Mouse (Mus musculus) mouse trophoblast stem cell (cell line): ENCODE data around the gene Pbx4.

ENCODE experiments used
- in situ Hi-C, 2 experiments: fragments of 300-500 bp; cut with MseI, MboI; formaldehyde crosslinking; loops; 2 replicates in 1 of 2; 3 replicates in 1 of 2; pipeline ENCODE4 v1.15.1; 2025

Pbx4 gene

DNA sequence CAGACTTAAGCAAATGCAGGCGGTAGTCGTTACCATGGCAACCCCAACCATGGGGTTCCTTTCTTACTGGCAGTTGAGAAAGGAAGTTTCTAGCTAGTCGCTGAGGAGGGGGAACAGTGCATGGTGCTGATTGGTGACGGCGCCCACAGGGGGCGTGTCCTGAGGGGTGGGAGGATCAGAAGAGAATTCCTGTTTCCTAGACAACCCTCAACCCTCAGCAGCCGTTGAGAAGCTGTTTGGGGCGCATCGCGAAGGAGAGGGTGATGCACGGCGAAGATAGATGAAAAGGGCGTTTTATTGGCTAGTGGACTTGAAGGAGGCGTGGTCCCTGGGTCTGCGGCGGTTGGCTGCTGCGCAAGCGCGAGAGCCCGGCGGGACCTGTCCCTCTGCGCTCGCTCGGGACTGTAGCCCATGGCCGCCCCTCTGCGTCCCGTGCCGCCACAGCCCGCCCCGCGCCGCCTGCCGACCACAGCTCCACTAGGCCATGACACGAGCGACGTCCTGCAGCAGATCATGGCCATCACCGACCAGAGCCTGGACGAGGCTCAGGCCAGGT is at the start of gene Pbx4:
Gene Pbx4 (plus strand): TSS at position 194 of the 556 bp plus-strand sequence.
- in situ Hi-C loops: no loop called here

- in situ Hi-C loops: no loop called here
These were observed 43.2 kb upstream of the Pbx4 start for GRCm38 (mm10) chr8:69789105-69789504.

DNA sequence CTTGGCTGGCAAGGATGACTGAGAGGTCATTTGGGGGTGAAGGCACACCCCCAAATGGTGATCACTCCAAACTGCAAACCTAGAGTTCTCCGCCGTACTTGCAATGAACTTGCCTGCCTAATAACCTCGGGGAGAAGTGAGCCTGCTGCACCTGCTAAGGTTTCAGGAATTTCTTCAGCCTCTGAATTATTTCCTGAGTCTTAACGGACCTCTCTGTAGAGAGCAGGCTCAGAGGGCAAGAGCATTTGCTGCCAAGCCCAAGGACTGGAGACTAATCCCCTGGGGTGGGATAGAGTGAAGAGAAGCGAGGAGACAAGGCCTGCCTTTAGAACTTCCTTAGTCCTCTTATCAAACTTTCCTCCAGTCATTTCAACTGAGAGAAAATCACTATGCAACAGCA is 42.6 kb upstream of the Pbx4 start:
- in situ Hi-C loops: no loop called here

DNA sequence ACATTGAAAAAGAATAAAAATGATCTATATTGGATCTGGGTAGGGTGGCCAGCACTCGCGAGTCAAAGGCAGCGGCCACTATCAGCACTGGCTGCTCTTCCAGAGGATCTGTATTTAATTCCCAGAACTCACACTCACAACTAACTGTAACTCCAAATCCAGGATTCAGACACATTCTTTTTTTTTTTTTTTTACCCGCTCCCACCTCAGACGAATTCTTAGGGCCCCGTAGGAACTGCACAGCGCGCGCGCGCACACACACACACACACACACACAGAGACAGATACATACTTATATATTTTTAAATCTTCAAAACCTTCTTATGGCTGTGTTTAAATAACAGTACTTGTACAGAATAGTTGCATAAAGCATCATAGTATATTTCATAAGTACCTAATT is 41.9 kb upstream of the Pbx4 start:
- in situ Hi-C loops: no loop called here

DNA sequence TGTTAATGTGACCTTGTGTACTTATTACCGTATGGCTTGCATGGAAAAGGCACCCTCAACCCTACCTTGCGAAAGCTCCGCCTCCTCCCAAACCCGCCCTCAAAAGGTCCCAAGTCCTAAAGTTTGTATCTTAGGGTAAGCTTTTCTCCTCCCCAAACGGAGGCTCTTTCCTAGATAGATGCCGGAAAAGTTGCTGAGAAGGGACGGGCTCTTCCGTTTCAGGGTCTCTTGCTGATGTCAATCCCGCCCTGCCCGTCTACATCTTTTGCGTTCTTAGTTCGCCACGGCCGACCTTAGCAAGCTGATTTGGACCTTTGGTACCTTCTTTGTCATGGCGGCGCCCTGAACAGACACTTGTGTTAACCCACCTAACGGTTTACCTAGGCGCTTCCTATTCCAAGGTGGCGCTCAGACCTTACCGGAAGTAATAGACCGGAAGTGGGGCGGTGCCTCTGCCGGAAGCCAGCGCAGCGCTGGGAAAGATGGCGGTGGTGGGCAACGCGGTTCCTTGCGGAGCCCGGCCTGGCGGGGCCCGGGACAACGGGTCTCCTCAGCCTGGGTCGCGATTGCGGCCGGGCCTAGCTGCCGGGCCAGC is 41.4 kb upstream of the Pbx4 start, which contains the start of the genes Atp13a1 and Zfp866:
Gene Atp13a1 (plus strand): TSS at position 391 of the 595 bp plus-strand sequence.
Gene Zfp866 (minus strand): TSS at position 406 of the 595 bp plus-strand sequence.
- in situ Hi-C loops: no loop called here

- in situ Hi-C loops: no loop called here
These were observed 40.7 kb upstream of the Pbx4 start for GRCm38 (mm10) chr8:69791415-69792068.

DNA sequence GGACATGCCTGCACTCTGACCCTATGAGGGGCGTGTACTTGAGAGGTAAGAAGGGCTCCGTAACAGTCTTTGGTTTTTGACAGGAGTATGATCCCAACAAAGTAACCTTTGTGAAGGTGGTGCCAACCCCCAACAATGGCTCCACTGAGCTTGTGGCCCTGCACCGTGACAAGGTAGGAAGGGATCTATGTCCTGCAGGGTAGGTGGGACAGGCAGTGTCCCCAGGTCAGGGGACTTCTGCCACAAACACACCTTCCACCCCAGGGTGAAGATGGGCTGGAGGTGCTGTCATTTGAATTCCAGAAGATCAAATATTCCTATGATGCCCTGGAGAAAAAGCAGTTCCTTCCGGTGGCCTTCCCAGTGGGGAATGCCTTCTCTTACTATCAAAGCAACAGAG is 38.6 kb upstream of the Pbx4 start:
- in situ Hi-C loops: no loop called here

DNA sequence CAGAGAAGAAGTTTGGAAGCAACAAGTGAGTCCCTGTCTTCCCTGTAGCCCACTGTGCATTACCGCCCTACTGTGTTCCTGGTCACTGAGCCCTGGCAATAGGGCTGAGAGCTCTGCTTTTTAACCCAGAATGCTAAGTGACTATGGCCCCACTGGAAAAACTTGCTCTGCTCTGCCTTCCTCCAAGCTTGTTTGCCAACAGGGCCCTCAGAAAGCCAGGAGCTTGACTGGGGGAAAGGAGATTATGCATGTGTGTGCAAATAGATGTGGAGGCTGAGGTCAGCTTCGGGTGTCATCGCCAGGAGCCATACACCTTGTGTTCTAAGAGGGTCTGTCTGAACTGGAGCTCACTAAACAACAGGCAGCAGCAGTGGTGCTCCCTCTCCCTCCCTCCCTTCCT is 38.2 kb upstream of the Pbx4 start:
- in situ Hi-C loops: no loop called here

DNA sequence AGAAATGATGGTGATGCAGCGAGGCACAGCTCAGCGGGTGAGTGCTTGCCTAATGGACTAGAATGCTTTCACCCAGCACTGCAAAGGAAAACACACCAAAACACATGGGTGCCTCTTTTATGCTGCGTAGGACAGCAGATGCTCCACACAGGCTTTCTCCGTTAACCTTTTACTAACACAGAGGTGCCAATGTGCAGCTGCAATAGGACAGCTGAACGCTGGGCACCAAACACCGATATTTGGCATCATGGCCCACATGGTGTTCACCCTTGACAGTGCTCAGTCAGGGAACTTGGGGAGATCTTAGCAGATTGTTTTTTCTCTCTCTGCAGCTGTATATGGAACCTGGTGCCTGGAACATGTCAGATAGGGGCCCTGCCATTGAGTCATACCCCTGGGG is 37.4 kb upstream of the Pbx4 start:
- in situ Hi-C loops: no loop called here

DNA sequence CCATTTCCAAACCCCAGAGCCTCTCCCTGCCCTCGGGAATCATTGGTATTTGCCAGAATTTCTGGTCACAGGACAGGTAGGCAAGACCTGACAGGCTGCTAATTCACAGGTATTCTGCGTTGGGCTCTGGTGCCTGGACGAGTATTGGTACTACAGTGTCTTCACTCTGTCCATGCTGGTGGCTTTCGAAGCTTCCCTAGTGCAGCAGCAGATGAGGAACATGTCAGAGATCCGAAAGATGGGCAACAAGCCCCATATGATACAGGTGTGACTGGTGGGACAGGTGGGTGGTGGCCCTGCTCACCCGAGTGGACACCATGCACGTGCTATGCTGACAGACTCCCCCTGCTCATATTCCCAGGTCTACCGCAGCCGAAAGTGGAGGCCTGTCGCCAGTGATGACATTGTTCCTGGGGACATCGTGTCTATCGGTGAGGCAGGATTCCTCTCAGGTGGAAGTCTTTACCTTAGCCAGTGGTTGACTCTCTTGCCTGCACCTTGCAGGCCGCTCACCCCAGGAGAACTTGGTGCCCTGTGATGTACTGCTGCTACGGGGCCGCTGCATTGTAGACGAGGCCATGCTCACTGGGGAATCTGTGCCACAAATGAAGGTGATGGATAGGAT is 35.5 kb upstream of the Pbx4 start:
- in situ Hi-C loops: no loop called here

GRCm38 (mm10) chr8:69797661-69798060 is 34.6 kb upstream of the Pbx4 start:
- in situ Hi-C loops: no loop called here

DNA sequence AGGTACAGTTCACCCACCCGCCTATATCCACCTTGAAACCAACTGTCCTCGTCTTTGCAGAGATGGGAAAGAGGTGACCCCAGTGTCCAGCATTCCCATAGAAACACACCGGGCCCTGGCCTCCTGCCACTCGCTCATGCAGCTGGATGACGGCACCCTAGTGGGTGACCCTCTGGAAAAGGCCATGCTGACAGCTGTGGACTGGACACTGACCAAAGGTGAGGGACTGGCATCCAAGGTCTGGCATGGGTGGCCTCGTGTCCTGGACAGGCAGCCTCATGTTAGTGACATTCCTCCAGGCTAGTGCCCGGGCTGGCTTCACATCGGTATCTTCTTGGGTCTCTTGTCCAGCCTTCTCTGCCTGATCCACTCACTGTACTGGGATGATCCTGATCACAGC is 33.0 kb upstream of the Pbx4 start:
- in situ Hi-C loops: no loop called here

- in situ Hi-C loops: no loop called here
These were observed 32.3 kb upstream of the Pbx4 start for GRCm38 (mm10) chr8:69799946-69800345.

GRCm38 (mm10) chr8:69801796-69802195 is 30.5 kb upstream of the Pbx4 start:
- in situ Hi-C loops: no loop called here

GRCm38 (mm10) chr8:69802216-69802615 is 30.1 kb upstream of the Pbx4 start:
- in situ Hi-C loops: no loop called here

- in situ Hi-C loops: no loop called here
These were observed 28.9 kb upstream of the Pbx4 start for GRCm38 (mm10) chr8:69803366-69803765.

GRCm38 (mm10) chr8:69804537-69804936 is 27.8 kb upstream of the Pbx4 start:
- in situ Hi-C loops: no loop called here

GRCm38 (mm10) chr8:69805086-69805485 is 27.2 kb upstream of the Pbx4 start:
- in situ Hi-C loops: no loop called here

GRCm38 (mm10) chr8:69805491-69805890 is 26.8 kb upstream of the Pbx4 start:
- in situ Hi-C loops: no loop called here

DNA sequence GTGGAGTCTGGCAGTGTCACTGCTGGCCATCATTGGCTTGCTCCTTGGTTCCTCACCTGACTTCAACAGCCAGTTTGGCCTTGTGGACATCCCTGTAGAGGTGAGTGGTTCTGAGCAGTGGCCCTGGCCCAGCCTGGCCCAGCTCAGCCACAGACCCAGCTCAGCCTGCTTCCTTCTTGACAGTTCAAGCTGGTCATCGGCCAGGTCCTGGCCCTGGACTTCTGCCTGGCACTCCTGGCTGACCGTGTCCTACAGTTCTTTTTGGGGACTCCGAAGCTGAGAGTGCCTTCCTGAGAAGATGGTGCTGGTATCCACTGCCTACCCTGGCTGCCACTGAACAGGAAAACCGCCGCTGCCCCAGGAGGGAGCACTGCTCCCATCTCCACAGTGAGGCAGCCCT is 25.1 kb upstream of the Pbx4 start:
- in situ Hi-C loops: no loop called here

- in situ Hi-C loops: no loop called here
These were observed 24.0 kb upstream of the Pbx4 start, which contains the start of gene Gmip for GRCm38 (mm10) chr8:69808094-69808863. TSS of gene Gmip (plus strand) at chr8:69808679.

DNA sequence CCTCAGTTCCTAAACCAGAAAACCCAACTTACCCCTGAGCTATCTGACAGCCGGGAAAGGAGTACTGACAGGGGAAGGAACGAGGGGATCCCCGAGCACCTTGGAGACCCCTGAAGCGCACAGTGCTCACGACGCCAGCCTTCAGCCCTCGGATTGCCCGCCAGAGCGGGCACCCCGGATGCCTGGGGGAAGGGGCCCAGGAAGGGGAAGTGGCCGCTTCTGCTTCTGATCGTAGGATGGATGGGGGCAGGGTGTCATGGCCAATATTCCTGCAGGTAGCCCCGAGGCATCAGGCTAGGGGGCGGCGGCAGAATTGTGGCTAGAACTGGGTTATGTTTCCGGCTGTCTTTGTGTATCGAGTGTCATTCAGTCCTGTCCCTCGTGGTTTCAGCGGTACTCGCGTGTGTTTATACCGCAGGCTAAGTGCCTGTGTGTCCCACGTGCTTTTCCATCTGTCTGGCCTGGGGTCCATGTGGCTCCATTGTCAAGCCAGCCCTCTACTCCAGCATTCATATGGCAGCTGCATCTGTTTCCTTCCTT is 23.4 kb upstream of the Pbx4 start:
- in situ Hi-C loops: no loop called here
